ENCODE assay signal across 16 mouse cellular contexts in the genomic region with DNA sequence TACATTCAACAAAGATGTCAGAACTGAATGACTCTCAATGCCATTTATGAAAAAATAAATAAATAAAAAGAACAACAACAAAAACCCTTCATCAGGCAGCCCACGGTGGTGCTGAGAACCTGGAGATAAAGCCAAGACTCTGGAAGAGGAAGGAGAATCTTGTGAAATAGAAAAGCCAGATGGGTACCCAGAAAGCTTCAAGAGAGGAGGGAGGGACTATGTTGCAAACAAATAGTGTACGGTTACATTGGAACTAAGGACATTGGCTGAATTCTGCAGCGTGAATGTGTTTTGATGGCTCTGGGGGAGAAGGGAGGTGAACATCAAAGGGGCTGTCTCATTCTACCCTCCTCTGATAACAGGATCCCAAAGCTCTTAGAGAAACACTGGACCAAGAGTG.
"Had no signal": no experiment of that assay in that cellular context is flagged by ENCODE, and none has a peak within 500 bp of the region (broad histone marks: within the 10 kb centered on the region; RNA-seq: fewer than 3 reads in every experiment).

No protein-coding gene starts in this region.

- H3K4me2 ChIP-seq: neural tube, embryonic 13.5 days; neural tube, embryonic 15.5 days; stomach, embryonic 15.5 days had no signal

- H3K4me3 ChIP-seq: neural tube, embryonic 13.5 days; neural tube, embryonic 15.5 days; stomach, embryonic 15.5 days had no signal

- H3K9me3 ChIP-seq: neural tube, embryonic 13.5 days; neural tube, embryonic 15.5 days; stomach, embryonic 15.5 days had no signal

- H3K4me1 ChIP-seq: neural tube, embryonic 13.5 days; neural tube, embryonic 15.5 days; stomach, embryonic 15.5 days had no signal

- H3K9ac ChIP-seq: neural tube, embryonic 13.5 days; neural tube, embryonic 15.5 days; stomach, embryonic 15.5 days had no signal

- DNase-seq: retina, postnatal 1 day; right cerebral cortex, adult 18-20 months; right cerebral cortex, postnatal 14 days; right cerebral cortex, postnatal 25 days; right cerebral cortex, postnatal 4 days; spleen, adult 18-20 months; thymus, adult 18-20 months; thymus, adult 2 months; thymus, postnatal 14 days; thymus, postnatal 25 days; thymus, postnatal 36 days; thymus, postnatal 4 days had no signal

- H3K27ac ChIP-seq: neural tube, embryonic 13.5 days; neural tube, embryonic 15.5 days; stomach, embryonic 15.5 days; stomach, postnatal 0 days had no signal

- H3K36me3 ChIP-seq: neural tube, embryonic 13.5 days; neural tube, embryonic 15.5 days; stomach, embryonic 15.5 days had no signal

- H3K27me3 ChIP-seq: neural tube, embryonic 13.5 days; neural tube, embryonic 15.5 days; stomach, embryonic 15.5 days had no signal
